ENCODE assay signal across 7 mouse cellular contexts in the genomic region with DNA sequence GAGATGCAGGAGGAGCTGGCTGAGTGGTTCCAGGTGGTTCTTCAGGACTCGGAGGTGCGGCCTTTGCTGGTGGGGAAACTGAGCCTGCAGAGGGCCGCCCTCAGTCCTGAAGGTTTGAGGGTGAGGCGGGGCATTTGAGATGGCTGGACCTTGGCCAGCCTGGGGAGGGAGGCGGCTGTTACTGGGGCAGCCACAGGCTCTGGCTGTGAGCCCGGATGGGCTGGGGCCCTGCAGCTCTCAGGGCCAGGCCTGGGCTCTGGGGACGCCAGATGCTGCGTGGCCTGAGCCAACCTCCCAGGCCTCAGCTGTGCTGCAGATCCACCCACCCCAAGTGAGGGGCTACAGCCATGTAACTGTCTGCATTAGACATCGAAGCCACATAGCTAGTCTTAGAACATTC. TPM values are rescaled to one million over a fixed set of nuclear protein-coding genes. Genes with fewer than 3 reads are reported as not detected.
DNase-seq lines count a peak whose midpoint lies in the region; ATAC-seq and TF ChIP-seq lines count a peak whose summit lies in the region.

No protein-coding gene starts in this region.

- H3K9me3 ChIP-seq in ES-E14 (ENCODE audit: control insufficient read depth, insufficient read depth, low read depth, low read length) = no peaks in the 10 kb centered on the region
- no peaks in the 10 kb centered on the region for H3K9me3 ChIP-seq in forebrain, embryonic 16.5 days (ENCODE audit: control insufficient read depth, low read length)
- H3K9me3 ChIP-seq in hindbrain, embryonic 10.5 days = no peaks in the 10 kb centered on the region
- H3K9me3 ChIP-seq in midbrain, embryonic 16.5 days (replicated peaks; ENCODE audit: control insufficient read depth, low read length, poor library complexity, severe bottlenecking) = no peaks in the 10 kb centered on the region

- H3K4me3 ChIP-seq in ES-E14 (ENCODE audit: insufficient read depth in 1 of 2, low read depth in 1 of 2, low read length in 2 of 2, poor library complexity in 1 of 2, severe bottlenecking in 1 of 2) = no peak overlapping the region
- no peak overlapping the region; the same call in 1 of the 2 replicates for H3K4me3 ChIP-seq in forebrain, embryonic 16.5 days (replicated peaks; ENCODE audit: low read length)
- peak overlapping the region; percentile 79; the same call in 1 of the 2 replicates for H3K4me3 ChIP-seq in hindbrain, embryonic 10.5 days
- H3K4me3 ChIP-seq in midbrain, embryonic 16.5 days (ENCODE audit: low read depth, low read length) = no peak overlapping the region

- intact Hi-C loops in left cerebral cortex, postnatal 4 days (cut with DNase I) = no loop called here

- peak overlapping the region; percentile 20 for H3K4me2 ChIP-seq in forebrain, embryonic 16.5 days (ENCODE audit: low read length)
- H3K4me2 ChIP-seq in midbrain, embryonic 16.5 days (ENCODE audit: low read length) = peak overlapping the region; percentile 22; the same call in 1 of the 2 replicates

- no peak for ATAC-seq in forebrain, embryonic 16.5 days
- no peak for ATAC-seq in midbrain, embryonic 16.5 days

- H3K4me1 ChIP-seq in ES-E14 (ENCODE audit: control insufficient read depth in 2 of 2, insufficient read depth in 2 of 2, low read length in 2 of 2, poor library complexity in 1 of 2) = peaks cover 2 to 30% of the 10 kb centered on the region in 2 experiments; a peak in 2 of 4 replicates
- peaks cover 48% of the 10 kb centered on the region for H3K4me1 ChIP-seq in forebrain, embryonic 16.5 days (replicated peaks; ENCODE audit: control insufficient read depth, insufficient read depth, low read length)
- peaks cover 58% of the 10 kb centered on the region for H3K4me1 ChIP-seq in hindbrain, embryonic 10.5 days (replicated peaks)
- peaks cover 37% of the 10 kb centered on the region for H3K4me1 ChIP-seq in midbrain, embryonic 16.5 days (ENCODE audit: control insufficient read depth, insufficient read depth, low read length)

- DNase-seq in ES-E14 (ENCODE audit: low read depth, low spot score) = no peak
- DNase-seq in adrenal gland, postnatal 36 days = peak; percentile 86 to 90
- no peak for DNase-seq in hindbrain, embryonic 10.5 days (ENCODE audit: low spot score)
- peak; percentile 97 for DNase-seq in left cerebral cortex, postnatal 4 days
- DNase-seq in thymus, postnatal 10 days (ENCODE audit: low spot score in 2 of 2) = no peak

- peak overlapping the region; percentile 8; the same call in 1 of the 2 replicates for H3K9ac ChIP-seq in ES-E14 (ENCODE audit: insufficient read depth, low read depth, low read length, poor library complexity, severe bottlenecking)
- H3K9ac ChIP-seq in forebrain, embryonic 16.5 days (replicated peaks; ENCODE audit: low read depth, low read length) = peak overlapping the region; percentile 34
- H3K9ac ChIP-seq in midbrain, embryonic 16.5 days (ENCODE audit: low read depth, low read length) = peak overlapping the region; percentile 47; the same call in 1 of the 2 replicates

- peaks cover 27% of the 10 kb centered on the region; the same call in 1 of the 2 replicates for H3K36me3 ChIP-seq in ES-E14 (ENCODE audit: control insufficient read depth, insufficient read depth, low read length, poor library complexity, severe bottlenecking)
- peaks cover 25% of the 10 kb centered on the region for H3K36me3 ChIP-seq in forebrain, embryonic 16.5 days (ENCODE audit: control insufficient read depth, insufficient read depth)
- H3K36me3 ChIP-seq in hindbrain, embryonic 10.5 days = peaks cover 72% of the 10 kb centered on the region
- peaks cover 28% of the 10 kb centered on the region for H3K36me3 ChIP-seq in midbrain, embryonic 16.5 days (ENCODE audit: control insufficient read depth, insufficient read depth, low read length)

- WGBS in forebrain, embryonic 16.5 days = 39% methylated on average over 9 of the region's 9 CpGs
- 86% methylated on average over 9 of the region's 9 CpGs for WGBS in hindbrain, embryonic 10.5 days
- WGBS in midbrain, embryonic 16.5 days = 63% methylated on average over 9 of the region's 9 CpGs

- no peak overlapping the region for H3K27ac ChIP-seq in ES-E14 (ENCODE audit: insufficient read depth, low read depth, low read length, poor library complexity, severe bottlenecking)
- peak overlapping the region; percentile 56; the same call in 1 of the 2 replicates for H3K27ac ChIP-seq in forebrain, embryonic 16.5 days (ENCODE audit: low read length)
- no peak overlapping the region for H3K27ac ChIP-seq in hindbrain, embryonic 10.5 days
- peak overlapping the region; percentile 58; the same call in 1 of the 2 replicates for H3K27ac ChIP-seq in midbrain, embryonic 16.5 days (ENCODE audit: low read length)

- in situ Hi-C loops in ES-E14 (cut with MboI; ENCODE audit: low sequenced_read_pairs in 2 of 2, unreplicated experiment in 2 of 2) = no loop called here

- H3K27me3 ChIP-seq in forebrain, embryonic 16.5 days (replicated peaks; ENCODE audit: control insufficient read depth, insufficient read depth, low read length) = no peaks in the 10 kb centered on the region
- H3K27me3 ChIP-seq in hindbrain, embryonic 10.5 days (ENCODE audit: insufficient read depth, poor library complexity, severe bottlenecking) = peaks cover 2% of the 10 kb centered on the region; the same call in 1 of the 2 replicates
- no peaks in the 10 kb centered on the region for H3K27me3 ChIP-seq in midbrain, embryonic 16.5 days (ENCODE audit: control insufficient read depth, insufficient read depth, low read depth, low read length)

TF ChIP-seq in ES-E14, 5 proteins besides CTCF, POLR2A, EP300 and RAD21:
- TF ChIP-seq ZC3H11A (IDR thresholded peaks at IDR 0.05; ENCODE audit: borderline replicate concordance, low read depth, low read length) (no peak), MAFK (IDR thresholded peaks at IDR 0.05; ENCODE audit: insufficient read depth, low read depth, low read length) (no peak), ZNF384 (IDR thresholded peaks at IDR 0.05; ENCODE audit: low read depth, low read length) (no peak)

RNA-seq across cellular contexts. Expression of a gene that starts 2.7 kb away (rescaled TPM):
- total RNA-seq in ES-E14 (2012; rRNA removed) = 52.7 and 71.0 TPM in 2 replicates
- total RNA-seq in adrenal gland, postnatal 36 days (2021) = 10 to 100 TPM; 35.6 to 51.5 TPM
- 145 and 149 TPM in 2 replicates for polyA plus RNA-seq in forebrain, embryonic 16.5 days (2015; fragmentation: Nextera tagmentation; extraction: Ambion mirVana)
- polyA plus RNA-seq in hindbrain, embryonic 10.5 days (2016; fragmentation: Nextera tagmentation; extraction: Ambion mirVana) = 73.4 and 82.1 TPM in 2 replicates
- total RNA-seq in left cerebral cortex, postnatal 4 days (2021) = 100 to 1,000 TPM; 187 to 198 TPM
- polyA plus RNA-seq in midbrain, embryonic 16.5 days (2015; fragmentation: Nextera tagmentation; extraction: Ambion mirVana) = 107 and 112 TPM in 2 replicates

RNA-seq across cellular contexts. Expression of a gene that starts 13.1 kb away (rescaled TPM):
- total RNA-seq in ES-E14 (2012; rRNA removed) = 49.9 and 58.2 TPM in 2 replicates
- 100 to 1,000 TPM; 119 to 155 TPM for total RNA-seq in adrenal gland, postnatal 36 days (2021)
- polyA plus RNA-seq in forebrain, embryonic 16.5 days (2015; fragmentation: Nextera tagmentation; extraction: Ambion mirVana) = 49.3 and 49.8 TPM in 2 replicates
- polyA plus RNA-seq in hindbrain, embryonic 10.5 days (2016; fragmentation: Nextera tagmentation; extraction: Ambion mirVana) = 35.0 and 40.6 TPM in 2 replicates
- 10 to 100 TPM; 31.7 to 32.6 TPM for total RNA-seq in left cerebral cortex, postnatal 4 days (2021)
- 34.8 and 35.7 TPM in 2 replicates for polyA plus RNA-seq in midbrain, embryonic 16.5 days (2015; fragmentation: Nextera tagmentation; extraction: Ambion mirVana)

RNA-seq across cellular contexts. Expression of a gene that starts 19.4 kb away (rescaled TPM):
- total RNA-seq in ES-E14 (2012; rRNA removed) = 4.3 and 5.2 TPM in 2 replicates
- total RNA-seq in adrenal gland, postnatal 36 days (2021) = 10 to 100 TPM; 68.6 to 78.2 TPM
- polyA plus RNA-seq in forebrain, embryonic 16.5 days (2015; fragmentation: Nextera tagmentation; extraction: Ambion mirVana) = 350 and 395 TPM in 2 replicates
- 24.8 and 70.3 TPM in 2 replicates for polyA plus RNA-seq in hindbrain, embryonic 10.5 days (2016; fragmentation: Nextera tagmentation; extraction: Ambion mirVana)
- 100 to 1,000 TPM; 414 to 476 TPM for total RNA-seq in left cerebral cortex, postnatal 4 days (2021)
- polyA plus RNA-seq in midbrain, embryonic 16.5 days (2015; fragmentation: Nextera tagmentation; extraction: Ambion mirVana) = 477 and 573 TPM in 2 replicates

RNA-seq across cellular contexts. Expression of a gene that starts 31.0 kb away (rescaled TPM):
- total RNA-seq in ES-E14 (2012; rRNA removed) = 7.8 and 11.5 TPM in 2 replicates
- total RNA-seq in adrenal gland, postnatal 36 days (2021) = 10 to 100 TPM; 16.8 to 19.0 TPM
- polyA plus RNA-seq in forebrain, embryonic 16.5 days (2015; fragmentation: Nextera tagmentation; extraction: Ambion mirVana) = 22.5 and 30.8 TPM in 2 replicates
- polyA plus RNA-seq in hindbrain, embryonic 10.5 days (2016; fragmentation: Nextera tagmentation; extraction: Ambion mirVana) = 11.4 and 18.2 TPM in 2 replicates
- 10 to 100 TPM; 78.2 to 86.3 TPM for total RNA-seq in left cerebral cortex, postnatal 4 days (2021)
- 21.1 and 23.2 TPM in 2 replicates for polyA plus RNA-seq in midbrain, embryonic 16.5 days (2015; fragmentation: Nextera tagmentation; extraction: Ambion mirVana)

RNA-seq across cellular contexts. Expression of a gene that starts 34.4 kb away (rescaled TPM):
- 0.69 and 1.2 TPM in 2 replicates for total RNA-seq in ES-E14 (2012; rRNA removed)
- not detected for total RNA-seq in adrenal gland, postnatal 36 days (2021)
- 0.08 and 0.09 TPM in 2 replicates for polyA plus RNA-seq in forebrain, embryonic 16.5 days (2015; fragmentation: Nextera tagmentation; extraction: Ambion mirVana)
- polyA plus RNA-seq in hindbrain, embryonic 10.5 days (2016; fragmentation: Nextera tagmentation; extraction: Ambion mirVana) = 0.05 TPM in 1 of 2 replicates, not detected in the other
- total RNA-seq in left cerebral cortex, postnatal 4 days (2021) = under 1 TPM; 0.20 to 0.22 TPM
- 0.08 and 0.19 TPM in 2 replicates for polyA plus RNA-seq in midbrain, embryonic 16.5 days (2015; fragmentation: Nextera tagmentation; extraction: Ambion mirVana)

Comparison
In these comparisons a context has a peak if more than half of its experiments do, and no peak if none do; other contexts are left out.
1. DNase-seq: peak in adrenal gland, postnatal 36 days (2 of 2) and left cerebral cortex, postnatal 4 days (single experiment); none in ES-E14 (single experiment), hindbrain, embryonic 10.5 days (single experiment) and thymus, postnatal 10 days (0 of 2).
2. H3K27ac ChIP-seq: peak in forebrain, embryonic 16.5 days (single experiment) and midbrain, embryonic 16.5 days (single experiment); none in ES-E14 (single experiment) and hindbrain, embryonic 10.5 days (single experiment).
3. RNA of a gene that starts 19.4 kb away (total RNA-seq): 414 to 476 TPM in left cerebral cortex, postnatal 4 days and 68.6 to 78.2 TPM in adrenal gland, postnatal 36 days; 4.3 to 5.2 TPM in ES-E14; every median in the first group is over 10 times any median in the second.
4. Peak in every context shown above with its lines, with median percentiles within 50 percentile points of each other: H3K9ac ChIP-seq.